10 mouse cellular contexts compared by ENCODE assay signal in the genomic region with DNA sequence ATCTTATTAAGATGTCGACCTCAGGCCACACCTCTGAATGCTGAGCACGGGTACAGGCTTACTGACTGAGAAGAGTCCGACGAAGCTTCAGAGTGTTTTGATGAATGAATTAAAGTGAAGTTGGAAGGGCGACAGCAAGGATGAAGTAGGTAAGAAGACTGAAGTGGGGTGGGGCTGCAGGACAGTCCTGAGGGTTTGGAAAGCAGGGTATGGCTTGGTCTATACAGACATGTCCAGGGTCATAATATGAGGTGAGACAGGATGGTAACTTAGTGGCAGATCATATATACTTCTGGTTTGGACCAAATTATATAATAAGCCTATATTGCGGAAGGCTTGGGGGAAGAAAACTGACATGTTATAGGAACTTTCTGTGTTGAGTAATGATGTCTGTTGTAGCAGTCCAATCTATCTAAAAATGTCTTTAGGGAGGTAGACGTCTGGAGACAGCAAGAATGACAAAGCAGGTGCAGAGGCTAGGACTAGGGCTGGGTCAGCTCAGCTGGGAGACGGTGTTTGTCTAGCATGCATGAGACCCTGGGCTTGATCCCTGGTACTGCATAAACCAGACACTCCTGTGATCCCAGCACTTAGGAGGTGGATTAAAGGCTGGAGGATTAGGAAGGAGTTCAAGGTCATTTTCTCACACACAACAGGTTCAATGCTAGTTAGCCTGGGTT. TPM values are rescaled to one million over a fixed set of nuclear protein-coding genes. Genes with fewer than 3 reads are reported as not detected.
DNase-seq lines count a peak whose midpoint lies in the region; ATAC-seq and TF ChIP-seq lines count a peak whose summit lies in the region.
"Had no signal": no experiment of that assay in that cellular context is flagged by ENCODE, and none has a peak within 500 bp of the region (broad histone marks: within the 10 kb centered on the region; RNA-seq: fewer than 3 reads in every experiment).

No protein-coding gene starts in this region.

- ATAC-seq in heart, postnatal 0 days (ENCODE audit: insufficient read depth, low read depth) = no peak
- ATAC-seq in embryonic facial prominence, embryonic 14.5 days (ENCODE audit: low read depth) = peak; percentile 51; the same call in 1 of the 2 replicates
- 0 out of 2 replicates have a peak, but pooled peaks have one; percentile 16 for ATAC-seq in midbrain, embryonic 11.5 days (ENCODE audit: low FRiP score)
- no peak; the same call in 1 of the 2 replicates for ATAC-seq in erythroid progenitor cell, adult 5-6 weeks (replicated peaks; ENCODE audit: low FRiP score, poor library complexity, severe bottlenecking)

- H3K4me3 ChIP-seq in heart, postnatal 0 days (ENCODE audit: low read depth, low read length) = no peak overlapping the region
- no peak overlapping the region for H3K4me3 ChIP-seq in embryonic facial prominence, embryonic 14.5 days (ENCODE audit: low read depth, low read length)
- H3K4me3 ChIP-seq in midbrain, embryonic 11.5 days (ENCODE audit: low read depth, low read length) = no peak overlapping the region

- H3K9ac ChIP-seq in heart, postnatal 0 days (replicated peaks; ENCODE audit: low read depth, low read length) = no peak overlapping the region
- H3K9ac ChIP-seq in embryonic facial prominence, embryonic 14.5 days (ENCODE audit: low read depth, low read length) = no peak overlapping the region
- H3K9ac ChIP-seq in midbrain, embryonic 11.5 days (ENCODE audit: low read length) = 0 out of 2 replicates have a peak overlapping the region, but pooled peaks have one; percentile 9

- H3K27ac ChIP-seq in heart, postnatal 0 days (ENCODE audit: low read depth) = peak overlapping the region; percentile 46; the same call in 1 of the 2 replicates
- H3K27ac ChIP-seq in embryonic facial prominence, embryonic 14.5 days (replicated peaks; ENCODE audit: low read depth, low read length) = no peak overlapping the region
- H3K27ac ChIP-seq in midbrain, embryonic 11.5 days (ENCODE audit: low read depth, low read length) = no peak overlapping the region

- TF ChIP-seq CTCF in heart, postnatal 0 days (IDR thresholded peaks at IDR 0.05; ENCODE audit: low read depth) = no peak

- H3K4me2 ChIP-seq in heart, postnatal 0 days (ENCODE audit: low read depth, low read length) = no peak overlapping the region; the same call in 1 of the 2 replicates
- no peak overlapping the region for H3K4me2 ChIP-seq in embryonic facial prominence, embryonic 14.5 days (ENCODE audit: low read depth, low read length)
- H3K4me2 ChIP-seq in midbrain, embryonic 11.5 days = no peak overlapping the region

- no peak for TF ChIP-seq EP300 in heart, postnatal 0 days (IDR thresholded peaks at IDR 0.05; ENCODE audit: low read depth)

- 47% methylated on average over 8 of the region's 8 CpGs for WGBS in heart, postnatal 0 days
- WGBS in embryonic facial prominence, embryonic 14.5 days = 35% methylated on average over 8 of the region's 8 CpGs
- 43% methylated on average over 8 of the region's 8 CpGs for WGBS in midbrain, embryonic 11.5 days

- DNase-seq in heart, postnatal 0 days (ENCODE audit: low spot score) = no peak
- DNase-seq in heart, adult 9 months (ENCODE audit: low spot score in 2 of 2) = no peak
- DNase-seq in MN1 (ENCODE audit: low spot score) = peak; percentile 18
- DNase-seq in embryonic facial prominence, embryonic 14.5 days (ENCODE audit: low spot score) = no peak
- DNase-seq in midbrain, embryonic 11.5 days (ENCODE audit: low spot score, missing footprints) = no peak
- DNase-seq in cerebellum, adult 11 months = no peak
- DNase-seq in cerebellum, postnatal 25 days = no peak

- no peaks in the 10 kb centered on the region for H3K9me3 ChIP-seq in heart, postnatal 0 days (replicated peaks; ENCODE audit: control insufficient read depth, low read length)
- no peaks in the 10 kb centered on the region for H3K9me3 ChIP-seq in embryonic facial prominence, embryonic 14.5 days (ENCODE audit: control insufficient read depth, low read length)
- H3K9me3 ChIP-seq in midbrain, embryonic 11.5 days (ENCODE audit: control insufficient read depth, low read length) = no peaks in the 10 kb centered on the region

- peaks cover 37% of the 10 kb centered on the region for H3K4me1 ChIP-seq in heart, postnatal 0 days (ENCODE audit: control insufficient read depth, insufficient read depth)
- H3K4me1 ChIP-seq in embryonic facial prominence, embryonic 14.5 days (ENCODE audit: control insufficient read depth, insufficient read depth, low read length) = no peaks in the 10 kb centered on the region
- H3K4me1 ChIP-seq in midbrain, embryonic 11.5 days (ENCODE audit: control insufficient read depth, insufficient read depth, low read length) = peaks cover 6% of the 10 kb centered on the region; the same call in 1 of the 2 replicates

- no peaks in the 10 kb centered on the region for H3K27me3 ChIP-seq in heart, postnatal 0 days (ENCODE audit: control insufficient read depth, insufficient read depth, low read length)
- no peaks in the 10 kb centered on the region for H3K27me3 ChIP-seq in embryonic facial prominence, embryonic 14.5 days (replicated peaks; ENCODE audit: control insufficient read depth, insufficient read depth, low read length)
- H3K27me3 ChIP-seq in midbrain, embryonic 11.5 days (ENCODE audit: control insufficient read depth, insufficient read depth, low read length) = no peaks in the 10 kb centered on the region

- no peaks in the 10 kb centered on the region for H3K36me3 ChIP-seq in heart, postnatal 0 days (replicated peaks; ENCODE audit: control insufficient read depth, insufficient read depth, low read length)
- H3K36me3 ChIP-seq in embryonic facial prominence, embryonic 14.5 days (ENCODE audit: control insufficient read depth, insufficient read depth, low read length) = no peaks in the 10 kb centered on the region
- H3K36me3 ChIP-seq in midbrain, embryonic 11.5 days (ENCODE audit: control insufficient read depth, insufficient read depth, low read length) = no peaks in the 10 kb centered on the region

RNA-seq across cellular contexts. Expression of a gene that starts 6.1 kb away (rescaled TPM):
- 12.0 and 16.7 TPM in 2 replicates for total RNA-seq in heart, postnatal 0 days (2014; rRNA removed; ENCODE audit: low replicate concordance)
- 27.6 and 29.4 TPM in 2 replicates for polyA plus RNA-seq in heart, postnatal 0 days (2015; fragmentation: Nextera tagmentation; extraction: Ambion mirVana)
- polyA plus RNA-seq in embryonic facial prominence, embryonic 14.5 days (2014; fragmentation: Nextera tagmentation; extraction: Ambion mirVana) = 7.6 and 9.3 TPM in 2 replicates
- 7.4 and 7.8 TPM in 2 replicates for polyA plus RNA-seq in midbrain, embryonic 11.5 days (2014; fragmentation: Nextera tagmentation; extraction: Ambion mirVana)
- total RNA-seq in erythroid progenitor cell, adult 5-6 weeks (2015; ENCODE audit: low replicate concordance) = 0.72 TPM in 1 of 2 replicates, not detected in the other
- not detected in 2 replicates for total RNA-seq in erythroid progenitor cell, adult 5-6 weeks (2017; ENCODE audit: low replicate concordance)
- total RNA-seq: granulocyte monocyte progenitor cell, adult 5-6 weeks; monocyte, adult 5-6 weeks had no signal

RNA-seq across cellular contexts. Expression of a gene that starts 48.1 kb away (rescaled TPM):
- total RNA-seq in heart, postnatal 0 days (2014; rRNA removed; ENCODE audit: low replicate concordance) = 7.3 and 29.1 TPM in 2 replicates
- polyA plus RNA-seq in heart, postnatal 0 days (2015; fragmentation: Nextera tagmentation; extraction: Ambion mirVana) = 3.0 and 3.3 TPM in 2 replicates
- polyA plus RNA-seq in embryonic facial prominence, embryonic 14.5 days (2014; fragmentation: Nextera tagmentation; extraction: Ambion mirVana) = 3.6 and 4.1 TPM in 2 replicates
- 9.7 and 10.2 TPM in 2 replicates for polyA plus RNA-seq in midbrain, embryonic 11.5 days (2014; fragmentation: Nextera tagmentation; extraction: Ambion mirVana)
- total RNA-seq in erythroid progenitor cell, adult 5-6 weeks (2015; ENCODE audit: low replicate concordance) = 4.6 and 18.0 TPM in 2 replicates
- 6.9 and 13.6 TPM in 2 replicates for total RNA-seq in erythroid progenitor cell, adult 5-6 weeks (2017; ENCODE audit: low replicate concordance)

Comparison
In these comparisons a context has a peak if more than half of its experiments do, and no peak if none do; other contexts are left out.
1. ATAC-seq: peak in embryonic facial prominence, embryonic 14.5 days (single experiment) and midbrain, embryonic 11.5 days (single experiment); none in heart, postnatal 0 days (single experiment) and erythroid progenitor cell, adult 5-6 weeks (single experiment).